Mouse (Mus musculus) cortical plate, adult 2 months (tissue): ENCODE measurements around the gene Cdh26.

Experiments used
- CTCF ChIP-seq: fragments of 200-500 bp; IDR thresholded peaks from 2 replicates; pipeline ENCODE4 v1.5.1; 2011; ENCODE audit warnings: mild to moderate bottlenecking, control low read depth, low read length; ENCODE audit not compliant: insufficient read depth; ENCODE audit errors: extremely low read depth
- POLR2A ChIP-seq: fragments of 200-500 bp; IDR thresholded peaks from 2 replicates; pipeline ENCODE4 v1.6.1; 2011; ENCODE audit warnings: mild to moderate bottlenecking, low read length, control low read depth; ENCODE audit not compliant: insufficient read depth; ENCODE audit errors: extremely low read depth

GRCm38 (mm10) chr2:178502469-178502868 is 72.1 kb downstream of the Cdh26 start:
- no peak for TF ChIP-seq POLR2A
- no peak for TF ChIP-seq CTCF
